Comparison of ENCODE assay signal across 28 mouse cellular contexts in genomic region chr12:71941290-71941689, GRCm38 (mm10).
DNase-seq lines count a peak whose midpoint lies in the region; ATAC-seq and TF ChIP-seq lines count a peak whose summit lies in the region.
"Had no signal": no experiment of that assay in that cellular context is flagged by ENCODE, and none has a peak within 500 bp of the region (broad histone marks: within the 10 kb centered on the region; RNA-seq: fewer than 3 reads in every experiment).

No protein-coding gene starts in this region.

- intact Hi-C loops in heart, adult 2 months (cut with DNase I), result no loop called here

- 93% methylated on average over 5 of the region's 5 CpGs for WGBS in heart, adult 2 months
- 84% methylated on average over 5 of the region's 5 CpGs for WGBS in liver, embryonic 13.5 days (ENCODE audit: insufficient replicate concordance)
- 93% methylated on average over 5 of the region's 5 CpGs for WGBS in liver, embryonic 11.5 days
- 81% methylated on average over 5 of the region's 5 CpGs for WGBS in liver, embryonic 15.5 days (ENCODE audit: insufficient replicate concordance)

- ATAC-seq in liver, embryonic 13.5 days (ENCODE audit: low read depth), result peak; percentile 45
- ATAC-seq in liver, embryonic 11.5 days (replicated peaks; ENCODE audit: low FRiP score), result no peak
- ATAC-seq in liver, embryonic 15.5 days (ENCODE audit: insufficient read depth), result peak; percentile 26; the same call in 1 of the 2 replicates
- ATAC-seq in inflammation-experienced regulatory T-cells, adult 6 months, result no peak
- ATAC-seq: activated CD4-positive, CD25-positive, alpha-beta regulatory T cell, adult 4 months; CD4-positive, CD25-positive, alpha-beta regulatory T cell, adult 4 months; forebrain, embryonic 13.5 days; forebrain, embryonic 15.5 days; Patski had no signal

- H3K9me3 ChIP-seq in liver, embryonic 13.5 days (replicated peaks), result no peaks in the 10 kb centered on the region
- no peaks in the 10 kb centered on the region for H3K9me3 ChIP-seq in liver, embryonic 11.5 days (ENCODE audit: control insufficient read depth, low read length)
- H3K9me3 ChIP-seq in liver, embryonic 15.5 days (replicated peaks), result no peaks in the 10 kb centered on the region
- H3K9me3 ChIP-seq: embryonic facial prominence, embryonic 13.5 days; embryonic facial prominence, embryonic 15.5 days; forebrain, embryonic 13.5 days; forebrain, embryonic 15.5 days; G1E had no signal

- TF ChIP-seq POLR2A in heart, adult 2 months (IDR thresholded peaks at IDR 0.05; ENCODE audit: insufficient read depth, low read depth, low read length), result no peak

- no peaks in the 10 kb centered on the region; the same call in 1 of the 2 replicates for H3K79me2 ChIP-seq in heart, adult 2 months (replicated peaks; ENCODE audit: control insufficient read depth, insufficient read depth, low read length)

- H3K36me3 ChIP-seq in heart, adult 2 months (ENCODE audit: control insufficient read depth, insufficient read depth, low read length), result peaks cover 28% of the 10 kb centered on the region
- H3K36me3 ChIP-seq in liver, embryonic 13.5 days, result peaks cover 81% of the 10 kb centered on the region
- H3K36me3 ChIP-seq in liver, embryonic 11.5 days (ENCODE audit: control insufficient read depth, insufficient read depth, low read length), result peaks cover 14% of the 10 kb centered on the region; the same call in 1 of the 2 replicates
- peaks cover 82% of the 10 kb centered on the region for H3K36me3 ChIP-seq in liver, embryonic 15.5 days (replicated peaks)

- H3K27me3 ChIP-seq in heart, adult 2 months (ENCODE audit: control insufficient read depth, insufficient read depth, low read length), result no peaks in the 10 kb centered on the region
- H3K27me3 ChIP-seq in liver, embryonic 13.5 days, result no peaks in the 10 kb centered on the region
- no peaks in the 10 kb centered on the region for H3K27me3 ChIP-seq in liver, embryonic 11.5 days (replicated peaks; ENCODE audit: control insufficient read depth, insufficient read depth, low read length)
- no peaks in the 10 kb centered on the region for H3K27me3 ChIP-seq in liver, embryonic 15.5 days
- H3K27me3 ChIP-seq: CH12.LX; embryonic facial prominence, embryonic 13.5 days; embryonic facial prominence, embryonic 15.5 days; forebrain, embryonic 13.5 days; forebrain, embryonic 15.5 days; Patski had no signal

- no peak for TF ChIP-seq CTCF in heart, adult 2 months (IDR thresholded peaks at IDR 0.05)

- H3K27ac ChIP-seq in heart, adult 2 months, result no peak overlapping the region
- no peak overlapping the region for H3K27ac ChIP-seq in liver, embryonic 13.5 days
- no peak overlapping the region for H3K27ac ChIP-seq in liver, embryonic 11.5 days (ENCODE audit: low read depth, low read length)
- H3K27ac ChIP-seq in liver, embryonic 15.5 days (replicated peaks), result no peak overlapping the region
- H3K27ac ChIP-seq: embryonic facial prominence, embryonic 13.5 days; embryonic facial prominence, embryonic 15.5 days; forebrain, embryonic 13.5 days; forebrain, embryonic 15.5 days had no signal

- no peak overlapping the region for H3K9ac ChIP-seq in heart, adult 2 months (ENCODE audit: low read depth, low read length)
- no peak overlapping the region for H3K9ac ChIP-seq in liver, embryonic 13.5 days
- H3K9ac ChIP-seq in liver, embryonic 11.5 days (ENCODE audit: low read depth, low read length), result no peak overlapping the region
- no peak overlapping the region for H3K9ac ChIP-seq in liver, embryonic 15.5 days
- H3K9ac ChIP-seq: embryonic facial prominence, embryonic 13.5 days; embryonic facial prominence, embryonic 15.5 days; forebrain, embryonic 13.5 days; forebrain, embryonic 15.5 days had no signal

- no peak overlapping the region for H3K4me2 ChIP-seq in liver, embryonic 13.5 days
- H3K4me2 ChIP-seq in liver, embryonic 11.5 days, result no peak overlapping the region
- no peak overlapping the region for H3K4me2 ChIP-seq in liver, embryonic 15.5 days
- H3K4me2 ChIP-seq: embryonic facial prominence, embryonic 13.5 days; embryonic facial prominence, embryonic 15.5 days; forebrain, embryonic 13.5 days; forebrain, embryonic 15.5 days had no signal

- peaks cover 14% of the 10 kb centered on the region for H3K4me1 ChIP-seq in heart, adult 2 months (ENCODE audit: control insufficient read depth, insufficient read depth, low read length)
- peaks cover 37% of the 10 kb centered on the region for H3K4me1 ChIP-seq in liver, embryonic 13.5 days (replicated peaks)
- H3K4me1 ChIP-seq in liver, embryonic 11.5 days (replicated peaks; ENCODE audit: control insufficient read depth, insufficient read depth, low read length), result peaks cover 12% of the 10 kb centered on the region
- H3K4me1 ChIP-seq in liver, embryonic 15.5 days (replicated peaks), result peaks cover 41% of the 10 kb centered on the region
- H3K4me1 ChIP-seq: embryonic facial prominence, embryonic 13.5 days had no signal

- DNase-seq in heart, adult 11 months, result peak; percentile 68
- no peak for DNase-seq in heart, adult 2 months
- no peak for DNase-seq in liver, embryonic 13.5 days
- no peak for DNase-seq in liver, embryonic 11.5 days (ENCODE audit: low spot score)
- peak; percentile 13 for DNase-seq in adipocyte (ENCODE audit: low spot score)
- no peak for DNase-seq in thymus, postnatal 4 days
- DNase-seq: adrenal gland, adult 2 months; adrenal gland, postnatal 10 days; adrenal gland, postnatal 25 days; B cell, adult 2 months; cerebellum, adult 11 months; cerebellum, adult 18-20 months; cerebellum, adult 8-10 months; cerebellum, adult 9-11 months; cerebellum, postnatal 14 days; cerebellum, postnatal 36 days; embryo, embryonic 11 days had no signal

- TF ChIP-seq EP300 in heart, adult 2 months (IDR thresholded peaks at IDR 0.05; ENCODE audit: insufficient read depth, low read depth, low read length), result no peak

- H3K4me3 ChIP-seq in heart, adult 2 months, result no peak overlapping the region
- no peak overlapping the region for H3K4me3 ChIP-seq in liver, embryonic 13.5 days (replicated peaks)
- no peak overlapping the region for H3K4me3 ChIP-seq in liver, embryonic 11.5 days (ENCODE audit: low read depth, low read length)
- no peak overlapping the region for H3K4me3 ChIP-seq in liver, embryonic 15.5 days (replicated peaks)
- H3K4me3 ChIP-seq: embryonic facial prominence, embryonic 13.5 days; embryonic facial prominence, embryonic 15.5 days; forebrain, embryonic 13.5 days; forebrain, embryonic 15.5 days had no signal

Comparison
In these comparisons a context has a peak if more than half of its experiments do, and no peak if none do; other contexts are left out.
1. DNase-seq: peak in heart, adult 11 months (single experiment) and adipocyte (single experiment); none in heart, adult 2 months (0 of 2), liver, embryonic 13.5 days (single experiment), liver, embryonic 11.5 days (single experiment) and thymus, postnatal 4 days (single experiment).
2. ATAC-seq: peak in liver, embryonic 13.5 days (single experiment) and liver, embryonic 15.5 days (single experiment); none in liver, embryonic 11.5 days (single experiment) and inflammation-experienced regulatory T-cells, adult 6 months (single experiment).